Mouse (Mus musculus) myocyte (in vitro differentiated cells): ENCODE measurements at regions not wholly inside any gene's neighbourhood (a gene's known extent, or its start where the extent isn't known, plus 50 kb on each side); places are given as distances from the start of the nearest gene placed in this dataset.

Source experiments
- H3K27me3 ChIP-seq: one replicate; pipeline ENCODE4 v1.6.1; 2011; ENCODE audit not compliant: control insufficient read depth, insufficient read depth, insufficient read length
- H3K36me3 ChIP-seq: one replicate; pipeline ENCODE4 v1.6.1; 2011; ENCODE audit not compliant: control insufficient read depth, insufficient read depth
- H3K4me2 ChIP-seq: one replicate; pipeline ENCODE4 v1.6.1; 2011; ENCODE audit warnings: low read depth, control low read depth
- H3K4me3 ChIP-seq: one replicate; pipeline ENCODE4 v1.5.1; 2011; ENCODE audit warnings: mild to moderate bottlenecking, control low read depth, moderate library complexity
- H3K79me2 ChIP-seq: one replicate; pipeline ENCODE4 v1.6.1; 2011; ENCODE audit not compliant: control insufficient read depth, insufficient read depth
- H3ac ChIP-seq: one replicate; pipeline ENCODE4 v1.6.1; 2011; ENCODE audit not compliant: control insufficient read depth, insufficient read length
- CEBPB ChIP-seq: IDR thresholded peaks from 2 replicates; pipeline ENCODE4 v1.6.1; 2011; ENCODE audit warnings: mild to moderate bottlenecking, moderate library complexity; ENCODE audit not compliant: poor library complexity, insufficient read depth, severe bottlenecking
- E2F4 ChIP-seq: IDR thresholded peaks from one replicate; pipeline ENCODE4 v1.6.1; 2011; ENCODE audit warnings: mild to moderate bottlenecking, control low read depth, moderate library complexity; ENCODE audit not compliant: insufficient read depth
- MAX ChIP-seq: IDR thresholded peaks from one replicate; pipeline ENCODE4 v1.6.1; 2011; ENCODE audit warnings: low read depth, mild to moderate bottlenecking, control low read depth
- MYOD1 ChIP-seq, 3 experiments: IDR thresholded peaks; one replicate each; pipeline ENCODE4 v1.6.1; 2011; ENCODE audit warnings: control low read depth in 2 of 3, low read depth in 2 of 3, mild to moderate bottlenecking in 2 of 3, moderate library complexity in 1 of 3; ENCODE audit not compliant: insufficient read length in 2 of 3, control insufficient read depth in 1 of 3
- MYOG ChIP-seq, 3 experiments: IDR thresholded peaks; one replicate each; pipeline ENCODE4 v1.6.1; 2011; ENCODE audit warnings: control low read depth in 2 of 3, low read depth in 2 of 3, mild to moderate bottlenecking in 2 of 3; ENCODE audit not compliant: insufficient read length in 2 of 3, control insufficient read depth in 1 of 3, insufficient read depth in 1 of 3
- POLR2A ChIP-seq: IDR thresholded peaks from one replicate; pipeline ENCODE4 v1.6.1; 2011; ENCODE audit warnings: low read depth, mild to moderate bottlenecking, control low read depth, moderate library complexity; ENCODE audit not compliant: insufficient read length
- POLR2AphosphoS2 ChIP-seq: IDR thresholded peaks from one replicate; pipeline ENCODE4 v1.6.1; 2011; ENCODE audit warnings: low read depth, control low read depth; ENCODE audit not compliant: insufficient read length
- REST ChIP-seq: IDR thresholded peaks from one replicate; pipeline ENCODE4 v1.6.1; 2011; ENCODE audit warnings: mild to moderate bottlenecking, control low read depth, moderate library complexity; ENCODE audit not compliant: insufficient read depth, insufficient read length
- SRF ChIP-seq: IDR thresholded peaks from one replicate; pipeline ENCODE4 v1.6.1; 2011; ENCODE audit warnings: low read depth; ENCODE audit not compliant: control insufficient read depth, insufficient read length
- TCF12 ChIP-seq: IDR thresholded peaks from one replicate; pipeline ENCODE4 v1.6.1; 2011; ENCODE audit warnings: mild to moderate bottlenecking, control low read depth; ENCODE audit not compliant: poor library complexity, insufficient read depth, severe bottlenecking
- TCF3 ChIP-seq: IDR thresholded peaks from one replicate; pipeline ENCODE4 v1.6.1; 2011; ENCODE audit warnings: low read depth, control low read depth; ENCODE audit not compliant: insufficient read length
- USF1 ChIP-seq: IDR thresholded peaks from one replicate; pipeline ENCODE4 v1.6.1; 2011; ENCODE audit warnings: low read depth, mild to moderate bottlenecking, control low read depth, moderate library complexity

DNA sequence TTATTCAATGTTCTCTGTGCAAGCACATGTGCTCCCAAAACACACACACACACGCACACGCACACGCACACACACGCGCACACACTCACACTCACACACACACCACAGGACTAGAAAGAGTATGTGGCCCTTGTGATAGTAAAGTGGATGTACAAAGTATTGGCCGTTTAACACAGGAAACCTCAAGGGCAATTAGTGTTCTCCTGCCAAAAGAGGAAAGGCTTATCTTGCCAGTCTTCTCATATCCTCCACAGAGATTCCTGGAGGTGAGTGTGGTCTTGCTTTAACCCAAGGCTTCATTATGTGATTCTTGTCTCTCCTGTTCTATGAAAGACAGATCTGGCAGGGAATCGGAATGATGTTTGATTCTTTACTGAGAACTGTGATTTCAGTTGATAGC lies 2810.5 kb upstream of the Gm7489 start:
- H3K36me3 ChIP-seq, result no peaks in the 10 kb centered on the region
- H3K27me3 ChIP-seq, result no peaks in the 10 kb centered on the region
- TF ChIP-seq MAX, result no peak
- TF ChIP-seq E2F4, result no peak
- no peak for TF ChIP-seq TCF12
- no peak for TF ChIP-seq SRF
- TF ChIP-seq CEBPB, result no peak
- TF ChIP-seq REST, result no peak
- TF ChIP-seq POLR2AphosphoS2, result no peak
- TF ChIP-seq MYOG (IDR thresholded peaks at IDR 0.05; ENCODE audit: control insufficient read depth in 1 of 3, insufficient read depth in 1 of 3, insufficient read length in 2 of 3, low read depth in 2 of 3), result no peak
- no peak for TF ChIP-seq USF1
- TF ChIP-seq TCF3, result no peak
- no peak for TF ChIP-seq POLR2A
- no peak for TF ChIP-seq MYOD1 (IDR thresholded peaks at IDR 0.05; ENCODE audit: control insufficient read depth in 1 of 3, insufficient read length in 2 of 3, low read depth in 2 of 3)
- H3K79me2 ChIP-seq, result no peaks in the 10 kb centered on the region
- no peak overlapping the region for H3K4me2 ChIP-seq
- no peak overlapping the region for H3K4me3 ChIP-seq
- H3ac ChIP-seq, result no peak overlapping the region

DNA sequence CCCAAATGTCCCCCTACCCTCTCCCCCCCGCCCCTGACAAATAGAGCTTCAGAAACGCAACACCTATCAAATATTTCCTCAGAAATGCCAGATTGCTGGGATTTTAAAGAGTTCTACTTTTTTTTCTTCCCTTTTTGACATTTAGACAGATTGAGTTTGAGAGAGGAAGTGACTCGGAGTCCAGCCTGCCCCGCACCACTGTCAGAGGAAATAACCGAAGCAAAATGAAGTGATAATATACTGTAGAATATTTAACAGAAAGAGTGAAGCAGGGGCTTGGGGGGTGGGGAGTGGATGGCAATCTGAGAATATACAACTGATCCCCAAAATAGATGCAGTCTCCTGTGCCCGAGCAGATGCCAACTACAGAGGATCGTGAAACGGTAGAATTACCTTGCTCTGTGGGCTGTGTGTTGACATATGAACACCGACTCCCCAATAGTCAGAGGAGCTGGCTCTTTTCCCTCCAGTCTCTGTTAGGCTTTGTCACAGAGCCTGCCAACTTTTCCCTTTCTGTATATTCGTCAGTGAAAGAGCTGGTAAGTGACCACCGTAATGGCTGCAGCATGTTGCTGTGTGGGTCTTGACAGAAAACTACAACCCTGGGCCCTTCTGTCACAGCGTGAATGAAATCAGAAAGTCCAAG lies 2800.9 kb upstream of the Gm7489 start:
- Histone ChIP-seq H3K79me2 (no peaks in the 10 kb centered on the region), H3K27me3 (no peaks in the 10 kb centered on the region), H3K4me3 (no peak overlapping the region), H3ac (no peak overlapping the region), H3K4me2 (no peak overlapping the region), H3K36me3 (no peaks in the 10 kb centered on the region)
- TF ChIP-seq POLR2A (no peak), MYOG (IDR thresholded peaks at IDR 0.05; ENCODE audit: control insufficient read depth in 1 of 3, insufficient read depth in 1 of 3, insufficient read length in 2 of 3, low read depth in 2 of 3) (no peak), TCF12 (no peak), MYOD1 (IDR thresholded peaks at IDR 0.05; ENCODE audit: control insufficient read depth in 1 of 3, insufficient read length in 2 of 3, low read depth in 2 of 3) (no peak), MAX (no peak), TCF3 (no peak), USF1 (no peak)

DNA sequence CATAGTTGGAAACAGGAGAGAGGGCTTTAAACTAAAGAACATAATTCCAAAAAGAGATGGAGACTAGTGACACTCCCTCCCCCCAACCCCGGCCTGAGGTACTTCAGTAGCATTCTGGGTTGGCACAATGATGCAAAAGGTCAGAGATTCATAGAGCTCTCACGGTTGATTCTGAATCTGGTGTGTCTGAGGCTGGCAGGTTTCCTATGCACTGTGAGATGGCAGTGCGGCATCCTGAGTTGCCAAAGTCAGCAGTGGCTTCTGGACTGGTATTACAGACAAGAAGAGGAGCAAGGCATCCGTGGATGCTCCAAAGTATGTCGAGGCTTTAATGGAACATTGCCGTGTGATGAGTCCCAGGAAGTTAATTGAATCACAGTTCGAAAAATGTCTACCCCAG lies 2791.8 kb upstream of the Gm7489 start:
- TF ChIP-seq E2F4 (no peak), TCF12 (no peak), POLR2AphosphoS2 (no peak), CEBPB (no peak)
- no peak overlapping the region for H3K4me2 ChIP-seq
- no peaks in the 10 kb centered on the region for H3K27me3 ChIP-seq
- no peaks in the 10 kb centered on the region for H3K36me3 ChIP-seq
- no peaks in the 10 kb centered on the region for H3K79me2 ChIP-seq
- no peak overlapping the region for H3ac ChIP-seq
- no peak overlapping the region for H3K4me3 ChIP-seq

DNA sequence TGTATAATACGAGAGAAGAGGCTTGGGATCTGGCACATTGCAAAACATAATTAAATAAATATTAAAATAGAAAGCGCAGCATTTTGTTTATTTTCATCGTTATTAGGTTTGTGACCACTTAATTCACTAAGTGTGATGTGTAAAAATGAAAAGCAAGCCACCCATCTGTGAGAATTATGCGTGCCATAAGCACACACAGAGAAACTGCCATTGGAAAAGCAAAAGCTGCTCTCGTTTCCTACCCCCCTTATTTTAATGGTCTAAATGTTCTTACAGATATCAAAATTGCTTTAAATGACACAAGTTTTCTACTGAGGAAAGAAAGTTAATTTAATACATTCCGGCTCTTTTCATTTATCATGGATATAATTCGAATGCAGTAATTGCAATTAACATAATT lies 2780.8 kb upstream of the Gm7489 start:
- H3K79me2 ChIP-seq, result no peaks in the 10 kb centered on the region
- no peak overlapping the region for H3K4me3 ChIP-seq
- H3K4me2 ChIP-seq, result no peak overlapping the region
- H3ac ChIP-seq, result no peak overlapping the region
- H3K27me3 ChIP-seq, result no peaks in the 10 kb centered on the region
- TF ChIP-seq CEBPB, result no peak
- TF ChIP-seq TCF12, result no peak
- H3K36me3 ChIP-seq, result no peaks in the 10 kb centered on the region

DNA sequence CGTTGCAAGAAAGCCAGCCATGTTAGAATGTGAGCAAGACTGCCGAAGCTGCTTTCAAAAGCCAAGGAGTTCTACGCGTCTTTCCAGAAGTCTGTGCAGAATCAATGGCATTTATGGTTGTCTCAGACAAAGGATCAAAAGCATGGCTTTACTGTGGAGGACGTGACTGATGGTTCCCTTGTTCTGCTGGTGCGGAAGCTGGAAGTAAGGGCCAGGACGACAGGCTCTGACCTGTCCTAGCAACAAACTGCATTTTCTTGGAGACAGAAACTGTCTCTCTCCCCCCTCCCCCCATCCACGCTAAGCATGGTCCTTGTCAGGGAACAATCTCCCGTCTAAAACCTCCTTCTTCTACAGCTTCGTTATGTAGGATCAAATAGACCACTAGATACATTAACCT lies 2780.3 kb upstream of the Gm7489 start:
- H3K36me3 ChIP-seq, result no peaks in the 10 kb centered on the region
- no peak for TF ChIP-seq POLR2A
- no peak for TF ChIP-seq TCF12
- no peak for TF ChIP-seq POLR2AphosphoS2
- no peak for TF ChIP-seq SRF
- H3ac ChIP-seq, result no peak overlapping the region
- no peak overlapping the region for H3K4me2 ChIP-seq
- H3K4me3 ChIP-seq, result no peak overlapping the region
- H3K27me3 ChIP-seq, result no peaks in the 10 kb centered on the region
- H3K79me2 ChIP-seq, result no peaks in the 10 kb centered on the region

DNA sequence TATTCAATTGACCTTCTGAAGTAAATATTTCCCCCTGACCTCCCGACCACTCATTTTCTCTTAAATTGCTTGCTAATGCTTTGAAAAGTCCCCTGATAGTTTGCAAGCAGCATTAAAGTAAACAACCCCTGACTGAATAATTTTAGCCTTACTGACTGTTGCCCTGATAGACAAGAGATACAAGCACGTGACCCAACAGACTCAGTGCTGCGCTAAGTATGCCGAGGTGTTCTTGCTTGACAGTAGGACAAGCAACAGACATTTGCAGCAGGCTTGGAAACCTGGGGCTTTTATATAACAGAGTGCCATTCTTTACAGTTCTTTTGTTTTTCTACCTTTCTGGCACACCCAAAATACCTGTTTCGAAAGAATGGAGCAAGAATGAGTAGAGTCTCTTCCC lies 2779.9 kb upstream of the Gm7489 start:
- no peak overlapping the region for H3K4me2 ChIP-seq
- no peak for TF ChIP-seq MYOD1 (IDR thresholded peaks at IDR 0.05; ENCODE audit: control insufficient read depth in 1 of 3, insufficient read length in 2 of 3, low read depth in 2 of 3)
- no peak for TF ChIP-seq TCF12
- no peak for TF ChIP-seq TCF3
- no peak for TF ChIP-seq USF1
- no peak for TF ChIP-seq POLR2A
- no peak for TF ChIP-seq E2F4
- no peak for TF ChIP-seq POLR2AphosphoS2
- no peak for TF ChIP-seq MYOG (IDR thresholded peaks at IDR 0.05; ENCODE audit: control insufficient read depth in 1 of 3, insufficient read depth in 1 of 3, insufficient read length in 2 of 3, low read depth in 2 of 3)
- TF ChIP-seq SRF, result no peak
- no peaks in the 10 kb centered on the region for H3K36me3 ChIP-seq
- H3K27me3 ChIP-seq, result no peaks in the 10 kb centered on the region
- no peak overlapping the region for H3ac ChIP-seq
- H3K4me3 ChIP-seq, result no peak overlapping the region
- H3K79me2 ChIP-seq, result no peaks in the 10 kb centered on the region
